Mouse (Mus musculus): ENCODE measurements around the gene Csmd2. TPM values are rescaled to one million over a fixed set of nuclear protein-coding genes. Genes with fewer than 3 reads are reported as not detected.

Csmd2 gene
- polyA plus RNA-seq, 1 experiment from 2014 or later, result 0.18 TPM

DNA sequence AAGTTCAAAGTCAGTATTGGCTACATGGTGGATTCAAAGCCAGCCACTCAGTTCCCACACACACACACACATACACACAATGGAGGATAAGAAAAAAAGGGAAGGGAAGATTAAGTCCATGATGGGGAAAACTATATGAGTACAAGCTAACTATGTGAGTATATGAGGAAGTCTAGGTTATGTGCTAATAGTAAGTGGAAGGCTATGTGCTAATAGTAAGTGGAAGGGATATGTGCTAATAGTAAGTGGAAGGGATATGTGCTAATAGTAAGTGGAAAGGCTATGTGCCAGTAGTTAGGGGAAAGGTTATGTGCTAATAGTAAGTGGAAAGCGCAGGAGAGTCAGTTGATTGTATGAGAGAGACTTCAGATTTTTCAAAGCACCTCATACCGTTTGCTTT, 453.6 kb downstream of the Csmd2 start:
- H3K9ac ChIP-seq (ENCODE audit: low read length), result no peak overlapping the region
- H3K27me3 ChIP-seq (replicated peaks; ENCODE audit: control insufficient read depth, insufficient read depth, low read length), result no peaks in the 10 kb centered on the region
- no peak for ATAC-seq (replicated peaks; ENCODE audit: low FRiP score, low TSS enrichment, low read depth)
- DNase-seq (ENCODE audit: low spot score), result no peak
- WGBS, result 84% methylated on average over 2 of the region's 2 CpGs
- H3K4me2 ChIP-seq (ENCODE audit: low read length), result no peak overlapping the region
- H3K36me3 ChIP-seq (ENCODE audit: control insufficient read depth, insufficient read depth, low read length), result no peaks in the 10 kb centered on the region
- no peaks in the 10 kb centered on the region for H3K9me3 ChIP-seq (ENCODE audit: control insufficient read depth, low read length)
- H3K4me1 ChIP-seq (replicated peaks; ENCODE audit: control insufficient read depth, insufficient read depth, low read length), result no peaks in the 10 kb centered on the region
- H3K4me3 ChIP-seq (ENCODE audit: low read depth, low read length), result no peak overlapping the region
- no peak overlapping the region for H3K27ac ChIP-seq (ENCODE audit: low read depth)

DNA sequence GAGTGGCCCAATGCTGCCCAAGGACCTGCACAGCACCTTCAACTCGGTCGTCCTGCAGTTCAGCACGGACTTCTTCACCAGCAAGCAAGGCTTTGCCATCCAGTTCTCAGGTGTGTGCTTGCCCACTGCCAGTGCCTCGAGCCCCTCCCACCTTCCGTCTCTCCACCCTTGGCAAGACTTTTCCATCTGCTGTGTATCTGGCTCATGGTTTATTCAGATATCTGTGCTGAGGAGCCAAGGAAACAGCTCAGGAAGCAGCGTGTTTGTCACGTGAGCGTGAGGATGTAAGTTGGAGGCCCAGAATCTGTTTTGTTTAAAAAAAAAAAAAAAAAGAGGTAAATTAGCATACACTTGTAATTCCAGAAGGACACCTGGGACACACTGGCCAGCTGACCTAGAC, 455.1 kb downstream of the Csmd2 start:
- ATAC-seq (replicated peaks; ENCODE audit: low FRiP score, low TSS enrichment, low read depth) (no peak), DNase-seq (ENCODE audit: low spot score) (no peak)
- Histone ChIP-seq H3K4me2 (ENCODE audit: low read length) (no peak overlapping the region), H3K9me3 (ENCODE audit: control insufficient read depth, low read length) (no peaks in the 10 kb centered on the region), H3K36me3 (ENCODE audit: control insufficient read depth, insufficient read depth, low read length) (no peaks in the 10 kb centered on the region), H3K27me3 (replicated peaks; ENCODE audit: control insufficient read depth, insufficient read depth, low read length) (no peaks in the 10 kb centered on the region), H3K9ac (ENCODE audit: low read length) (no peak overlapping the region), H3K4me1 (replicated peaks; ENCODE audit: control insufficient read depth, insufficient read depth, low read length) (no peaks in the 10 kb centered on the region), H3K27ac (ENCODE audit: low read depth) (no peak overlapping the region), H3K4me3 (ENCODE audit: low read depth, low read length) (no peak overlapping the region)
- WGBS, result 74% methylated on average over 8 of the region's 8 CpGs

GRCm38 (mm10) chr4:128445514-128446260, 458.0 kb downstream of the Csmd2 start:
- Histone ChIP-seq H3K9ac (ENCODE audit: low read length) (no peak overlapping the region), H3K9me3 (ENCODE audit: control insufficient read depth, low read length) (no peaks in the 10 kb centered on the region), H3K36me3 (ENCODE audit: control insufficient read depth, insufficient read depth, low read length) (no peaks in the 10 kb centered on the region), H3K4me3 (ENCODE audit: low read depth, low read length) (no peak overlapping the region), H3K27me3 (replicated peaks; ENCODE audit: control insufficient read depth, insufficient read depth, low read length) (no peaks in the 10 kb centered on the region), H3K27ac (ENCODE audit: low read depth) (no peak overlapping the region), H3K4me2 (ENCODE audit: low read length) (no peak overlapping the region), H3K4me1 (replicated peaks; ENCODE audit: control insufficient read depth, insufficient read depth, low read length) (peaks cover 6% of the 10 kb centered on the region; the same call in 1 of the 2 replicates)
- ATAC-seq (replicated peaks; ENCODE audit: low FRiP score, low TSS enrichment, low read depth), result no peak
- 31% methylated on average over 15 of the region's 15 CpGs for WGBS
- no peak for DNase-seq (ENCODE audit: low spot score)

DNA sequence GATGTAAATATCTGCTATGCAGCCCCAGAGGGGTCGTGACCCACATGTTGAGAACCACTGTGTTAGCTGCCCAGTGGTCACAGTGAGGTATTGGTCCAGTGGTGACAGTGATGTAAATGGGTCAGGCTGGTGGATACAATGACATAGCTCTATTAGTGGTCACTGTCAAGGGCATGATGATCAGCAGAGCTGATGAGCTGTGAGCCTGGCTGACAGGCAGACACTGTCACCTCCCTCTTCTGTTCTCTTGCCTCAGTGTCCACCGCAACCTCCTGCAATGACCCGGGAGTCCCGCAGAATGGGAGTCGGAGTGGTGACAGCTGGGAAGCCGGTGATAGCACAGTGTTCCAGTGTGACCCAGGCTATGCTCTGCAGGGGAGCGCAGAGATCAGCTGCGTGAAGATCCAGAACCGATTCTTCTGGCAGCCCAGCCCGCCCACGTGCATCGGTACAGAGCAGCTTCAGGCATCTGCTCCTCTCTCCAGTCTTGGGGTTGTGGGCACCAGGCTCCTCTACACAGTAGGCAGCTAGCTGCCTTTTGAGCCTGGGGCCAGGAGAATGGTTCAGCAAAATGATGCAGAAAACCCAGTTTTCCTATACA, 461.3 kb downstream of the Csmd2 start:
- no peaks in the 10 kb centered on the region for H3K36me3 ChIP-seq (ENCODE audit: control insufficient read depth, insufficient read depth, low read length)
- H3K27me3 ChIP-seq (replicated peaks; ENCODE audit: control insufficient read depth, insufficient read depth, low read length), result no peaks in the 10 kb centered on the region
- ATAC-seq (replicated peaks; ENCODE audit: low FRiP score, low TSS enrichment, low read depth) (no peak), DNase-seq (ENCODE audit: low spot score) (no peak)
- H3K4me2 ChIP-seq (ENCODE audit: low read length), result no peak overlapping the region
- H3K27ac ChIP-seq (ENCODE audit: low read depth), result no peak overlapping the region
- peaks cover 10% of the 10 kb centered on the region; the same call in 1 of the 2 replicates for H3K4me1 ChIP-seq (replicated peaks; ENCODE audit: control insufficient read depth, insufficient read depth, low read length)
- no peak overlapping the region for H3K4me3 ChIP-seq (ENCODE audit: low read depth, low read length)
- H3K9ac ChIP-seq (ENCODE audit: low read length), result no peak overlapping the region
- H3K9me3 ChIP-seq (ENCODE audit: control insufficient read depth, low read length), result no peaks in the 10 kb centered on the region
- 89% methylated on average over 12 of the region's 12 CpGs for WGBS

DNA sequence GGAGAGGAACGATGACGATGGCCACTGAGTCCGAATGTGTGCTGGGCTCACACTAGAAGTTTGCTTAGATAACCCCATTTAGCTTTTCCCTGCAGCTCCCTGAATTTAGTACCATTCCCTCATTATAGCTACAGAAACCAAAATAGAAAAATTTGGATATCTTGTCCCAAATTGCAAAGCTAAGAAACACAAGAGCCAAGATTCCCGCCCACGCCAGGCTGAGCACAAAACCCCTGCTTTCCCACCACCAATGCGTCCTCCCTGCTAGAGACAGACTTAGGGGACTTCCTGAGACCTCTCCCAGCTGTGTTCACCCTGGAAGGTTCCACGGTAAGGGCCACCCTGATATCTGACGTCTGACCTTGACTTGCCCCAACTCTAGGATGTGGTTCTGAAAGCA, 462.5 kb downstream of the Csmd2 start:
- no peaks in the 10 kb centered on the region for H3K36me3 ChIP-seq (ENCODE audit: control insufficient read depth, insufficient read depth, low read length)
- no peak overlapping the region for H3K27ac ChIP-seq (ENCODE audit: low read depth)
- 86% methylated on average over 8 of the region's 8 CpGs for WGBS
- H3K4me2 ChIP-seq (ENCODE audit: low read length), result no peak overlapping the region
- H3K4me1 ChIP-seq (replicated peaks; ENCODE audit: control insufficient read depth, insufficient read depth, low read length), result peaks cover 10% of the 10 kb centered on the region; the same call in 1 of the 2 replicates
- no peaks in the 10 kb centered on the region for H3K27me3 ChIP-seq (replicated peaks; ENCODE audit: control insufficient read depth, insufficient read depth, low read length)
- H3K4me3 ChIP-seq (ENCODE audit: low read depth, low read length), result no peak overlapping the region
- ATAC-seq (replicated peaks; ENCODE audit: low FRiP score, low TSS enrichment, low read depth), result no peak
- no peak overlapping the region for H3K9ac ChIP-seq (ENCODE audit: low read length)
- no peak for DNase-seq (ENCODE audit: low spot score)
- no peaks in the 10 kb centered on the region for H3K9me3 ChIP-seq (ENCODE audit: control insufficient read depth, low read length)

GRCm38 (mm10) chr4:128450974-128451373, 463.3 kb downstream of the Csmd2 start:
- no peaks in the 10 kb centered on the region for H3K9me3 ChIP-seq (ENCODE audit: control insufficient read depth, low read length)
- H3K9ac ChIP-seq (ENCODE audit: low read length), result no peak overlapping the region
- peak; percentile 85 for ATAC-seq (replicated peaks; ENCODE audit: low FRiP score, low TSS enrichment, low read depth)
- WGBS, result 15% methylated on average over 8 of the region's 8 CpGs
- H3K4me2 ChIP-seq (ENCODE audit: low read length), result no peak overlapping the region
- no peaks in the 10 kb centered on the region for H3K36me3 ChIP-seq (ENCODE audit: control insufficient read depth, insufficient read depth, low read length)
- no peaks in the 10 kb centered on the region for H3K27me3 ChIP-seq (replicated peaks; ENCODE audit: control insufficient read depth, insufficient read depth, low read length)
- peak overlapping the region; percentile 43; the same call in 1 of the 2 replicates for H3K27ac ChIP-seq (ENCODE audit: low read depth)
- H3K4me1 ChIP-seq (replicated peaks; ENCODE audit: control insufficient read depth, insufficient read depth, low read length), result peaks cover 10% of the 10 kb centered on the region; the same call in 1 of the 2 replicates
- DNase-seq (ENCODE audit: low spot score), result peak; percentile 76
- H3K4me3 ChIP-seq (ENCODE audit: low read depth, low read length), result no peak overlapping the region

- no peaks in the 10 kb centered on the region for H3K27me3 ChIP-seq (replicated peaks; ENCODE audit: control insufficient read depth, insufficient read depth, low read length)
- peak; percentile 32; the same call in 1 of the 2 replicates for ATAC-seq (replicated peaks; ENCODE audit: low FRiP score, low TSS enrichment, low read depth)
- DNase-seq (ENCODE audit: low spot score), result no peak
- H3K4me3 ChIP-seq (ENCODE audit: low read depth, low read length), result no peak overlapping the region
- H3K27ac ChIP-seq (ENCODE audit: low read depth), result peak overlapping the region; percentile 43; the same call in 1 of the 2 replicates
- no peaks in the 10 kb centered on the region for H3K9me3 ChIP-seq (ENCODE audit: control insufficient read depth, low read length)
- H3K36me3 ChIP-seq (ENCODE audit: control insufficient read depth, insufficient read depth, low read length), result no peaks in the 10 kb centered on the region
- 59% methylated on average over 3 of the region's 3 CpGs for WGBS
- H3K4me1 ChIP-seq (replicated peaks; ENCODE audit: control insufficient read depth, insufficient read depth, low read length), result peaks cover 10% of the 10 kb centered on the region; the same call in 1 of the 2 replicates
- no peak overlapping the region for H3K9ac ChIP-seq (ENCODE audit: low read length)
- H3K4me2 ChIP-seq (ENCODE audit: low read length), result no peak overlapping the region
Measured at GRCm38 (mm10) chr4:128451383-128451794, 463.7 kb downstream of the Csmd2 start.

DNA sequence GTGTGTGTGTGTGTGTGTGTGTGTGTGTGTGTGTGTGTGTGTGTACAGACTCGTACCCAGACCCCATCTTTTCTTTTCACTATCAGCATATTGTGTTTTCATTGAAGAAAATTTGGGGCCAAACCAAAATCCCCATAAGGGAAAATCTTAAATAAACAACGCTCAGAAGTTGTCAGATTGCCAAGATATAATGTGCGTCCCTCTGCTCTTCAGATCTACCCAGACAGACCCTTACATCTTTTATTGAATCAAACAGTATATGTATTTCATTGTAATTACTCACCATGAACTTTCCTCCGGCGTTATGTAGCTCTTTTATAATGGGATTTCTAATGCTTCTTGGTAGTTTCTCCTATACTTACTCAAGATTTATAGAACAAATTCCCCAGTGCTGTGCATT, 479.1 kb downstream of the Csmd2 start:
- ATAC-seq (replicated peaks; ENCODE audit: low FRiP score, low TSS enrichment, low read depth), result no peak
- H3K4me2 ChIP-seq (ENCODE audit: low read length), result no peak overlapping the region
- no peak overlapping the region for H3K4me3 ChIP-seq (ENCODE audit: low read depth, low read length)
- H3K9me3 ChIP-seq (ENCODE audit: control insufficient read depth, low read length), result no peaks in the 10 kb centered on the region
- H3K9ac ChIP-seq (ENCODE audit: low read length), result no peak overlapping the region
- no peaks in the 10 kb centered on the region for H3K27me3 ChIP-seq (replicated peaks; ENCODE audit: control insufficient read depth, insufficient read depth, low read length)
- no peak for DNase-seq (ENCODE audit: low spot score)
- H3K27ac ChIP-seq (ENCODE audit: low read depth), result no peak overlapping the region
- 59% methylated on average over 5 of the region's 5 CpGs for WGBS
- no peaks in the 10 kb centered on the region for H3K4me1 ChIP-seq (replicated peaks; ENCODE audit: control insufficient read depth, insufficient read depth, low read length)
- H3K36me3 ChIP-seq (ENCODE audit: control insufficient read depth, insufficient read depth, low read length), result no peaks in the 10 kb centered on the region

Data from intestine, embryonic 14.5 days (tissue).